Mouse (Mus musculus) erythroblast, embryonic 14.5 days (primary cell): ENCODE results near the gene Zfp507. TPM values are rescaled to one million over a fixed set of nuclear protein-coding genes. Genes with fewer than 3 reads are reported as not detected.

Experiments used
- H3K27me3 ChIP-seq: 2 replicates; pipeline ENCODE4 v1.6.1; 2012; ENCODE audit warnings: inconsistent platforms; ENCODE audit not compliant: control insufficient read depth
- H3K36me3 ChIP-seq: 2 replicates; pipeline ENCODE4 v1.6.1; 2012; ENCODE audit warnings: mild to moderate bottlenecking, inconsistent platforms; ENCODE audit not compliant: control insufficient read depth
- H3K4me1 ChIP-seq: 2 replicates; pipeline ENCODE4 v1.6.1; 2012; ENCODE audit warnings: inconsistent platforms; ENCODE audit not compliant: control insufficient read depth
- H3K4me3 ChIP-seq: replicated peaks from 2 replicates; pipeline ENCODE3; 2012; ENCODE audit warnings: moderate library complexity, mild to moderate bottlenecking, inconsistent platforms
- H3K9me3 ChIP-seq: 2 replicates; pipeline ENCODE4 v1.6.1; 2012; ENCODE audit warnings: low read length, inconsistent platforms, mixed read lengths; ENCODE audit not compliant: control insufficient read depth
- GATA1 ChIP-seq: IDR thresholded peaks from 2 replicates; pipeline ENCODE4 v1.6.1; 2012; ENCODE audit warnings: low read length, inconsistent platforms, mixed read lengths
- TAL1 ChIP-seq: IDR thresholded peaks from 3 replicates; pipeline ENCODE4 v1.6.1; 2012; ENCODE audit warnings: low read length, inconsistent platforms, mixed read lengths
- polyA plus RNA-seq: library from polyadenylated mRNA; stranded (reverse); fragments of >175 nt; gene quantifications from 2 replicates; pipeline ENCODE4 v1.2.3, GENCODE M21; 2012

Gene Zfp507
- polyA plus RNA-seq, 1 experiment, result 0.15 TPM

- Histone ChIP-seq H3K4me1 (peaks cover 29% of the 10 kb centered on the region), H3K36me3 (peaks cover 93% of the 10 kb centered on the region), H3K9me3 (no peaks in the 10 kb centered on the region), H3K27me3 (no peaks in the 10 kb centered on the region), H3K4me3 (no peak overlapping the region)
- TF ChIP-seq TAL1 (no peak), GATA1 (no peak)
These were observed 11.9 kb downstream of the Zfp507 start for GRCm38 (mm10) chr7:35790926-35791325.

GRCm38 (mm10) chr7:35790201-35790600 is 12.6 kb downstream of the Zfp507 start:
- H3K4me1 ChIP-seq, result peaks cover 29% of the 10 kb centered on the region
- H3K36me3 ChIP-seq, result peaks cover 94% of the 10 kb centered on the region
- TF ChIP-seq TAL1 (no peak), GATA1 (no peak)

GRCm38 (mm10) chr7:35785579-35785978 is 17.2 kb downstream of the Zfp507 start:
- TF ChIP-seq GATA1 (no peak), TAL1 (no peak)
- Histone ChIP-seq H3K36me3 (peaks cover 91% of the 10 kb centered on the region), H3K4me1 (no peaks in the 10 kb centered on the region), H3K27me3 (no peaks in the 10 kb centered on the region), H3K9me3 (no peaks in the 10 kb centered on the region), H3K4me3 (no peak overlapping the region)

More at GRCm38 (mm10) chr7:35790201-35790600, 12.6 kb downstream of the Zfp507 start:
- H3K27me3 ChIP-seq, result no peaks in the 10 kb centered on the region
- H3K9me3 ChIP-seq, result no peaks in the 10 kb centered on the region
- H3K4me3 ChIP-seq, result no peak overlapping the region

- TF ChIP-seq TAL1 (no peak), GATA1 (no peak)
- Histone ChIP-seq H3K9me3 (no peaks in the 10 kb centered on the region), H3K4me1 (no peaks in the 10 kb centered on the region), H3K4me3 (no peak overlapping the region), H3K36me3 (peaks cover 86% of the 10 kb centered on the region), H3K27me3 (no peaks in the 10 kb centered on the region)
These were observed 20.6 kb downstream of the Zfp507 start for GRCm38 (mm10) chr7:35782252-35782651.

- TF ChIP-seq TAL1 (no peak), GATA1 (no peak)
- peaks cover 66% of the 10 kb centered on the region for H3K36me3 ChIP-seq
- H3K9me3 ChIP-seq, result no peaks in the 10 kb centered on the region
- H3K4me1 ChIP-seq, result peaks cover 17% of the 10 kb centered on the region
- H3K4me3 ChIP-seq, result no peak overlapping the region
- no peaks in the 10 kb centered on the region for H3K27me3 ChIP-seq
These were observed 28.7 kb downstream of the Zfp507 start for GRCm38 (mm10) chr7:35774127-35774526.

GRCm38 (mm10) chr7:35772347-35772746 is 30.5 kb downstream of the Zfp507 start:
- Histone ChIP-seq H3K4me1 (peaks cover 17% of the 10 kb centered on the region), H3K4me3 (no peak overlapping the region), H3K27me3 (no peaks in the 10 kb centered on the region), H3K36me3 (peaks cover 53% of the 10 kb centered on the region), H3K9me3 (no peaks in the 10 kb centered on the region)
- TF ChIP-seq TAL1 (no peak), GATA1 (no peak)

GRCm38 (mm10) chr7:35771106-35771505 is 31.7 kb downstream of the Zfp507 start:
- Histone ChIP-seq H3K4me1 (peaks cover 17% of the 10 kb centered on the region), H3K9me3 (no peaks in the 10 kb centered on the region), H3K36me3 (peaks cover 42% of the 10 kb centered on the region), H3K4me3 (no peak overlapping the region), H3K27me3 (no peaks in the 10 kb centered on the region)
- TF ChIP-seq TAL1, result no peak
- no peak for TF ChIP-seq GATA1

- Histone ChIP-seq H3K9me3 (no peaks in the 10 kb centered on the region), H3K36me3 (peaks cover 32% of the 10 kb centered on the region), H3K4me1 (peaks cover 17% of the 10 kb centered on the region), H3K27me3 (no peaks in the 10 kb centered on the region), H3K4me3 (no peak overlapping the region)
- no peak for TF ChIP-seq TAL1
- TF ChIP-seq GATA1, result no peak
These were observed 32.7 kb downstream of the Zfp507 start for GRCm38 (mm10) chr7:35770122-35770521.

- no peak for TF ChIP-seq TAL1
- no peak for TF ChIP-seq GATA1
- no peaks in the 10 kb centered on the region for H3K27me3 ChIP-seq
- H3K4me3 ChIP-seq, result no peak overlapping the region
- no peaks in the 10 kb centered on the region for H3K4me1 ChIP-seq
- H3K36me3 ChIP-seq, result no peaks in the 10 kb centered on the region
- peaks cover 2% of the 10 kb centered on the region; the same call in 1 of the 2 replicates for H3K9me3 ChIP-seq
These were observed 38.3 kb downstream of the Zfp507 start for GRCm38 (mm10) chr7:35764461-35764860.

- Histone ChIP-seq H3K27me3 (no peaks in the 10 kb centered on the region), H3K9me3 (peaks cover 2% of the 10 kb centered on the region; the same call in 1 of the 2 replicates), H3K36me3 (no peaks in the 10 kb centered on the region), H3K4me3 (no peak overlapping the region), H3K4me1 (no peaks in the 10 kb centered on the region)
- TF ChIP-seq TAL1 (no peak), GATA1 (no peak)
These were observed 41.0 kb downstream of the Zfp507 start for GRCm38 (mm10) chr7:35761801-35762200.
